Mouse (Mus musculus): ENCODE data around the gene Masp1.

Masp1 gene

DNA sequence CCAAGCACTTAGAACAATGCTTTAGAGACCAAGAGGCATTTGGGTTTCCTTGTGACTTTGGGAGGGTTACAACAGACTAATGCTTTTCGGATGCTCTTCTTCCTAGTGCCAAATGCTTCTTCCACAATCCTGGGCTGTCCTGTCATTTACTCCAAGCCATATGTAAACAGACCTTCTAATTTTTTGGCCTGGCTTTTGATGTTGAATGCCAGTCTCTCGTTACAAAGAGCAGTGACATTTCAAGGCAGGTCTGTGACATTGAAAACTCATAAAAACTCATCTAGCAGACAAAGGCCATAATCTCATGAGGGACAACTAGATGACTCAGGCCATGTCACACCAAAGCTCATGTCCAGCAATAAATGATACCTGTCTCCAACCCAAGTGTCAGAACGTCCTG is 48.6 kb downstream of the Masp1 start:
- ATAC-seq (ENCODE audit: insufficient number of reproducible peaks, low FRiP score, low TSS enrichment): no peak

DNA sequence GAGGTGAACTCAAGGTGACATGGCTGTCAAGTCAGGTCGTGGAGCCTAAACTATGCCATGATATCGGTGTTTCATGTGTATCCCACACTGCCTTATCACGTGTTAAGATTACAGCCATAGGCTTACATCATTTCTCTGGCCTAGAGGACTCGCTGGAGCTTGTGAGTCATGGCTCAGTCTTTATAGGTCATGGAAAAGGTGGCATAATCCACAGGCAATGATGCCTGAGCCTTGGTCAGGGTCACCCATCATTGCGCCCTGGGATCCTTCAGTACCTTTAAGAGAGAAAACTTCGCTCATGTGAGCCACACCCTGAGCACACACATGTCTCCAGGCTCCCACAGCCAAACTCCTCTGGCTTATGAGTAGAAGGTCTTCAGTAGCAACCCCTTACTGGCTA is 49.1 kb downstream of the Masp1 start:
- ATAC-seq (ENCODE audit: insufficient number of reproducible peaks, low FRiP score, low TSS enrichment): no peak

DNA sequence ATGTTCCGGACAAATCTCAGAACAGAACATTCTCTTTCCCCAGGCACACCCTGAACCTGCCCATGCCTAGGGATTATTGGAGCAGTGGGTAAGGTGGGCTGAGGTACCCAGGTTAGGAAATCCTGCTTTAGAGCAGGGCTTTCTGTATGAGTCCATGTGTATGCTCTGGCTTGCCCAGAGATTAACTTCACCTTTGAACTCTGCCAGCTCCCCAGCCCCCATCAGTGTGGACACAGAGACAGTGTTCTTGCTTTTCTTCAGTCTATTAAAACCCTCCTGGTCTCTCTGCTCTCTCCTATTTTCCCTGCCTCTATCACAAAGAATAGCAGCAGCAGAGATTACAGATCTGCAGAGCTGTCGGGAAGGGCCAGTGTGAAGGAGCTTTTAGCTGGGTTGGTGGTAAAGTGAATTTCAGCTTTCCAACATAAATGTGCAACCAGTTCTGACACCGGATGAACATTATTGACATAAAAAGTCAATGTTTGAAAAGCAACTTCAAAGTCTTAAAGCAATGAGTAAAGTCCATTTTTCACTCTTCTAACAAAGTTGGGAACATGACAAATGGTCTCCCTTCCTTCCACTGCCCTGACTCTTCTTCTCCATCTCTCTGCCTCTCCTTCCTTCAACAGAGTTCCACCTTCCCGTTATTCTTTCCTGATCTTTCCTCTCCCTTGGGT is 56.8 kb downstream of the Masp1 start:
- no peak for ATAC-seq (ENCODE audit: insufficient number of reproducible peaks, low FRiP score, low TSS enrichment)

DNA sequence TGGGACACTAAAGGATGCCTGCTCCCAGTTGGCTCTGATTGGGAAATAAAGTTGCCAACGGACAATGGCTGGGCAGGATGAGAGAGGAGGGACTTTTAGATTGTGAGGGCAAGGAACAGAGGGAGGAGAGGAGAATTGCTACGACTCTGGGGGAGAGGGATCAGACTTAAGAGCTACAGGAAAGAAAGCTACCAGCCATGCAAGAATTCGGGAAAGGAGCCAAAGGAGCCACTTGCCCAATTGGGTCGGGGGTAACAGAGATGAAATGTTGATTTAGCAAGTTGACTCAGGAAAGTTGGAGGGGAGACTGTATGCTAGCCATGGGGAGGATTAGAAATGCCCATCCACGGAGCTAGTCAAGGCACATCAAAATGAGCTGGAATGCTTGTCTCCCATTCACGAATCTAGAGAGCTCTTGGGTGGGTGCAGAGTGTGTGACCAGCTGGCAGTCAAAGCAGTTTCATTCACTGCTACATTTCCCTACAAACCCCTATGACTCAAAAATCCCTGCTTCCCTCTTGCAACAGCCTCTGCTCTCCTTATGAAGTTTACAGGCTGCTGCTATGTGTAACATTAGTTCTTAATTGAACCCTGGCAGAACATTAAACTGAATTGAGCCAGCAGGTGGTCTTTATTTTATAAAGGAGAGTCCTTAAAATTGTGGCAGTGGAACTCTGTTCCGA is 61.6 kb downstream of the Masp1 start:
- no peak for ATAC-seq (ENCODE audit: insufficient number of reproducible peaks, low FRiP score, low TSS enrichment)

DNA sequence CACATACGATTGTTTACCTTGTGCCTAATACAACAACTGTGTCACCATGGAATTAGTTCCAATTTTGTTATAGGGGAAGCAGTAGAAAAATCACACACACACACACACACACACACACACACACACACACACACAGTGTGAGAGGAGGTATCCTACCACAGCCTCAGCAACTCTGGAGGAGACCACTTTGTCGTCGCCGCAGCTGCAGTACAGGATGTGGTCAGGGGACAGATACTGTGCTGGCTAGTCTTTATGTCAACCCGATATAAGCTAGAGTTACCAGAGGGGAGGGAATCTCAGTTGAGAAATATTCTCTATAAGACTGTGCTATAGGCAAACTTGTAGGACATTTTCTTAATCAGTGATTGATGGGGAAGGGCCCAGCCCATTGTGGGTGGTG is 63.3 kb downstream of the Masp1 start:
- ATAC-seq (ENCODE audit: insufficient number of reproducible peaks, low FRiP score, low TSS enrichment): no peak

DNA sequence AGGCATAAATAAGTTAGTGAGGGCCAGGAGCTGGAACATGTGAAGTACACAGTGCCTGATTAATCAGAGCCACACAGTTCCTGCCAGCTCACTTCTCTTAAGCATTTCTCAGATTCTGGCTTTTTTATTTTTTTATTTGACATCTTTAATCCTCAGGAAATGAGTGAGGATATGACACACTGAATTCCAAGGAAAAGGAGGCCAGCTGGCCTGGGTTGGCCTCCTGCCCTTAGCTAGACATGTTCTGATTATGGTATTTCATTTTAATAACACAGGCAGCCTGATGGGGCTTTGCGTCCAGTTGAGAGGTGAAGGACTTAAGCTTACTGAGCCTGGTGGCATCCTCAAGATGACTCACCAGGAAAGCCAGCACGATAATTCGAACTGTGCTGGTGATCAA is 64.1 kb downstream of the Masp1 start:
- ATAC-seq (ENCODE audit: insufficient number of reproducible peaks, low FRiP score, low TSS enrichment): 0 out of 2 replicates have a peak, but pooled peaks have one; percentile 32

DNA sequence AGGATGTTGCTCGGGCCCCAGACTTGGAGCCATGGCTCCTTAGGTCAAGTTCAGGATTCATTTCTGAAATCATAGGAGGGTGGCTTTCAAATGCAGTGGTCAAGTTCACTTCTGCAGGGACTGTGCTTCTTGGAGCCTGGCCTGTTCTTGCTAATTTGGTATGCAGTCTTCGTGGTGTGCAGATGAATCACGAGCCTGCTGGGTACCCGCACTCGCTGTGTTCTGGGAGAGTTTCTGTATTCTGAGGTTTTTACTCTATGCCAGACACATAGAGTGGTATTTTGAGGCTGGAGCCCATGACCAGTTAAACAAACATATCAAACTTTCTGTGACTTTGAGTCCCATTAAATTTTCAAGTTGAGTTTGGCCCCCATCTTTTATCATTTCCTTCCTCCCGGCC is 66.2 kb downstream of the Masp1 start:
- ATAC-seq (ENCODE audit: insufficient number of reproducible peaks, low FRiP score, low TSS enrichment): no peak

DNA sequence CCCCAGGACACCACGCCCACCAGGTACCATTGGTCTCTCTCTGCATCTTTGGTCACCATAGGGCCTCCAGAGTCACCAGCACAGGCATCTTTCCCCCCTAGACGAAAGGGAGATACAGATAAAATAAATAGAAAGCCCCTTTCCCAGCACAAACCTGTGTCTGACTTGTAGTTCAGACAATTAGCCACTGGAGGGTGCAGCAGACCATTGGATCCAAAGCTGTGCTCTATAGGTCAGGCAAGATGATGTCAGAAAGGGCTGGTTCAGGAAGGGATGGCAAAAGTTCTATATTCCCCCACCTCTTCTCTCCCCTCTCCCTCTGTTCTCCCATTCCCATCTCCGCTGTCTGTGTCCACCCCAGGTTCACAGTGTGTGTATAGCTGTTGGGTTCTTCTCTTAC is 68.1 kb downstream of the Masp1 start:
- no peak for ATAC-seq (ENCODE audit: insufficient number of reproducible peaks, low FRiP score, low TSS enrichment)

DNA sequence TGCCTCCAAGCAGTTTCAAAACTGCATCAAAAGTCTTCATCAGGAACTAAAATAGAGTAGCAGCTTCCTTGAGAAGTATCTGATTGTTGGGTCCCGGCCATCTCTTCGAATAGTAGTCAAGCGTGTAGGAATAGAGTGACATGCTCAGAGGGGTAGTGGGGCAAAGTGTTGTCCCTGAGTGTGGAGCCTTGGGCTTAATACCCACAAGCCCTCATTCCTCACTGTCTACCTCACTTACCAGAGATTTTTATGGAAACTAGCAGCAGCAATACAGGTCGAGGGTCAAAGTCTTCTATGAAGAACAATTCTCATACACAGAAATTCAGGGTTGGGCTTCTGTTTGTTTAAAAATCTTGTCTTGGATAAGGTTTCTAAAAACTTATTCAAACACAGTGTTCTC is 69.8 kb downstream of the Masp1 start:
- no peak for ATAC-seq (ENCODE audit: insufficient number of reproducible peaks, low FRiP score, low TSS enrichment)

DNA sequence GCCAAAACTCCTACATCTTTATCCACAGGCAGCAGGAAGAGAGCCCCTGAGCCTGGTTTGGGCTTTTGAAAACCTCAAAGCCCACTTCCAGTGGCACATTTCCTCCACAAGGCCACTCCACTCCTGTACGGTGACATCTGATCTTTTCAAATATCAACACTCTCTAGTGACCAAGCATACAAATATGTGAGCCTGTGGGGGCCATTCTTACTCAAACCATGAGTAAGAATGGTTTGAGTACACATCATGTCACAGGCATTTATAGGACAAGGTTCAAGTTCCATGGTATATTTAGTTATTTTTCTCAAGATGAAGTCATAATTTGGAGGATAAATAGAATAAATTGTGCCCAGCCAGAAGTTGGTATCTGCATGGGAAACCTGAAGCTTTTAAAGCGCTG is 70.7 kb downstream of the Masp1 start:
- ATAC-seq (ENCODE audit: insufficient number of reproducible peaks, low FRiP score, low TSS enrichment): no peak

DNA sequence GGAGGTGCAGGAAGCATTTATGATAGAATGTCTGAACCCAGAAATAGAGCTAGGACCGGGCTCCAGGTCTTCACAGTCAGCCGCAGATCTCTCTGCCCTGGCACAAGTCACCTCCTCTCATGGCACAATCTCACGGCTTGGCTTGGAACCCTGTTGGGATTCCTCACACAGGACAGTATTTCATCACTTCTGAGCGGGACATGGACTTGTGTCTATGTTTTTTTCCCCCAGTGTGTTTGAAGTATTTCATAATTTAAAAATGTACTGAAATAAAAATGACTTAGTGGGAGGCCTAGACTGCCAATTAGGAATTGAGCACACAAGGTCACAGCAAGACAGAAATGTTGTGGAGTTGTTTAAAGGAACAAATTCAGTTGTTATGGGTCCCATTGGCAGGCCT is 76.4 kb downstream of the Masp1 start:
- no peak for ATAC-seq (ENCODE audit: insufficient number of reproducible peaks, low FRiP score, low TSS enrichment)

DNA sequence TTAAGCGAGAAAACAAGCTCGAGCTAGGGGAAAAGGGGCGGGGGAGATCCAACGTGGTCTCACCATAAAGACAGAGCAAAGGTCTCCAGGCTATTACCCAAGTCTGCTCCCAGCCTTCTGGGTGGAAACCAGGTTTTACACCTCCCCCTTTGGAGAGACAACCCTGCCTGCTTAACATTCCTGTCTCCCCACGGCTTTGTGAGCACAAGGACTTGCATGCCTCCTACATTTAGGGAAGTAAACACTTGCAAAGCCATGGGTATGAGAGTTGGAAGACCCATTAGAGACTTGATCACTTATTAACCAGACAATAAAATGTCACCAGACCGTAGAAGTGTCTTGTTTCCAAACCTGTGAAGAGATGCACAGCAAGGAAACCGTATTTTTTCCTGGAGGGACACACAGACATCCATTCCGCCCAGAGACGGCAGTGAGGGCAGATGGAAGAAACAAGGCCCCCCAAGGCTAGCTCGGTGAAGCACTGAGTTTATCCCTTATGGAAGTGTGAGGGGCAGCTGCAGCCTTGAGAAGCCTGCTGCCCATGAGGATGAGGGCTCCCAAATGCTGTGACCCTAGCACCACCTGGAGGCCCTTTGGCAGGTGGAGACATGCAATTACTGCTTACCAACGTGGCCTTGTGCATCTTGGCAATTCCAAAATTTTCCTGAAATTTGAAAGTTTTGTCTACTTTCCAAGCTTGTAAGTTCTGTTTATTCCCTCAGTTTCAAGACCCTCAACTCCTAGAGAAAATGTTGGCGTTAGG is 83.0 kb downstream of the Masp1 start:
- ATAC-seq (ENCODE audit: insufficient number of reproducible peaks, low FRiP score, low TSS enrichment): no peak

DNA sequence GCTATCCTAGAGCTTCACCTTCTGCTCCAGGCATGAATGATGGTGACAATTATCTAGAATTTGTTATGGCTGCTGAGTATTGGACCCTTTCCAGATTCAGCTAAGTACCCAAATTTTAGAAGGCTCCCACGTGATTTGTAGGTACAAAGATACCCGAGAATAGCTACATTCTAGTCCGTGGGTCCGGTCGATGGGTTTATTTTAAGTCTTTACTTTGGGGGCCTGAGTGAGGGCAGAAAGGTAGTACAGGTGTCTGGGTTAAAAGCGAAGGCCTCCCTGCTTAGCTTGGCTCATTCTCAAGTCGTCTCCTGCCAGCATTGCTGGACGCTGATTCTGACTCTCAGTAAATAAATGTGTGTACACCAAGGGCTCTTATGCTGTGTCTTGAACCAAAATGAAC is 90.6 kb downstream of the Masp1 start:
- ATAC-seq (ENCODE audit: insufficient number of reproducible peaks, low FRiP score, low TSS enrichment): peak; percentile 29; the same call in 1 of the 2 replicates

DNA sequence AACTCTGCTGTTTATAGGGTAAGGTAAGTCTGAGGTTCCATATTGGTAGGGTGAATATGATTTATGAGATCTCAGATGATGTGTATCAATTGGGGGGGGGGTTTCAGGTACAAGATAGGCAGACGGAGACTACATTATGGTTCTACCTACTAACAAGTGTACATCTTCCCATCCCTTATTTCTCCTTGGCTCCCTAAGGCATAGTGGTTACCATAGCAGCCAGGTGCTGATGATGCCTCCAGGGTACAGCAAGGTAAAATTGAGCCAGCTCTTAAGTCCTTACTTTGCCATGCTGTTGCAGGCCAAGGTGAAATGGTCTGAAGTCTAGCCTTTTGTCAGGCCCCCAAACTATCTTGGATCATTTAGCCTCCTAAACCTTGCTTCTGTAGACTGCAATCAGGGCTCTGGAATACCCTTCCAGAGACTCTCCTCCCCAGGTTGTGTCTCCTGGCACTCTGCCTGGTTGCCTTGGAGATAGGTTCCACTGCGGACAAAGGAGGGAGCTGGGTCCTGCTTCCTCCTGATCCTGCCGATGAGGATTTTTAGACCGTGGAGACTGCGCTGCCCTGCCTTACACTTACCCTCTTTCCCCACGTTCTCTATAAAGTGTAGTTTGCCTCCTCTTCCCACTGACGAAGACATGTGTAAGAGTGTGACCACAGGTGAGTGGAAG is 91.8 kb downstream of the Masp1 start, which contains the start of gene Rtp1:
Gene Rtp1 (plus strand): TSS at position 487 of the 673 bp plus-strand sequence.
- ATAC-seq (ENCODE audit: insufficient number of reproducible peaks, low FRiP score, low TSS enrichment): peak; percentile 45; the same call in 1 of the 2 replicates

DNA sequence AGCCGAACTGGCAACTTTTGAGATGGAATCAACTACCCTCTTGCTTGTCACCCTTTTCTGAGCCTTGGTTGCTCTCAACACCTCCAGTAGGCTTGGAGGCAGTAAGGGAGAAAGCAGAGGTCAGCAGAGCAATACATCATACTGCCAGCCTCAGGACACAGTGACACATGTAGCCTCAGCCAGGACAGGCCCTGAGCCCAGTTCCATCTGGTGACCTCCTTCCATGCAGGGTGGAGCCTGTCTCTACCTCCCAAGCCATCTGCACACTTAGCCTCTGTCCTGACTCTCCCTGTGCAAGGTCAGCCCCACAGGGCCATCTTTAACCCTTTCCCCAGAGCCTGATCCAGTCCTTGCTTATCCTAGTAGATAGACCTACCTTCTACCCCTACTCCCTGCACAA is 92.9 kb downstream of the Masp1 start:
- peak; percentile 59; the same call in 1 of the 2 replicates for ATAC-seq (ENCODE audit: insufficient number of reproducible peaks, low FRiP score, low TSS enrichment)

DNA sequence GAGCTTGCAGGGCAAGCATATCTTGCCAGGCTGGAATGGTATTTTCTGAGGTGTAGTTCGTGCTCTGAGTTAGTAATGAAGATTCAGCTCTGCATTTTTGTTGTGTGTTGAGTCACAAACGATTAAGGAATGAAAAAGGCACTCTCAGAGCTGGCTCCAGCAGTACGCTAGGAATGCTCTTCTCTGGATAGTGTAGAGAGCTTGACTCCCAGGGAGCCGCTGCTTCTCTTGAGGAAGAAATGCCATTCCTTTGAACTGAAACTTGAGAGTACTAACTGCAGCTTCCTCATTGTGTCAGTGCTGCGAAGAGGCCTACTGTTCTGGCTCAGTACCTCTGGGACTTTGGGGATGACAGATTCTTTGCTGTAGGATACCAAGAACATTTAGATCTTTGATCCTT is 96.8 kb downstream of the Masp1 start:
- no peak for ATAC-seq (ENCODE audit: insufficient number of reproducible peaks, low FRiP score, low TSS enrichment)

DNA sequence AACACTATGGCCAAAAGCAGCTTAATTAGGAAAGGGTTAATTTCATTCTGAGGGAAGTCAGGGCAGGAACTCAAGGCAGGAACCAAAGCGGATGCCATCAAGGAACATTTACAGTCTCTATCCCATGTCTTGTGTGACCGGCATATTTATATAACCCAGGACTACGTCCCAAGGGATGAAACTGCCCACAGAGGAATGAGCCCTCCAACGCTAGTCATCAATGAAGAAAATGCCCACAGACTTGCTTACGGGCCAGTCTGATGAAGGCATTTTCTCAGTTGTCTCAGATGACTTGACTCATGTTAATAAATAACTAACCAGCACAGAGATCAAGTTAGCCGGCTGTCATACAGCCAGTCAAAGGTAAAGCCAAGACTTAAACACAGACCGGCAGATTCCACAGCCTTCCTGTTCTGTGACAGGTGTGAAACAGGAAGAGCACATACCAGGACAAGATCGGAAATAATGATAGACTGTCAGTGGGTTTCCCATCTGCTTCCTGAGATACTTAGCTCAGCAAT is 101.0 kb downstream of the Masp1 start:
- ATAC-seq (ENCODE audit: insufficient number of reproducible peaks, low FRiP score, low TSS enrichment): no peak

DNA sequence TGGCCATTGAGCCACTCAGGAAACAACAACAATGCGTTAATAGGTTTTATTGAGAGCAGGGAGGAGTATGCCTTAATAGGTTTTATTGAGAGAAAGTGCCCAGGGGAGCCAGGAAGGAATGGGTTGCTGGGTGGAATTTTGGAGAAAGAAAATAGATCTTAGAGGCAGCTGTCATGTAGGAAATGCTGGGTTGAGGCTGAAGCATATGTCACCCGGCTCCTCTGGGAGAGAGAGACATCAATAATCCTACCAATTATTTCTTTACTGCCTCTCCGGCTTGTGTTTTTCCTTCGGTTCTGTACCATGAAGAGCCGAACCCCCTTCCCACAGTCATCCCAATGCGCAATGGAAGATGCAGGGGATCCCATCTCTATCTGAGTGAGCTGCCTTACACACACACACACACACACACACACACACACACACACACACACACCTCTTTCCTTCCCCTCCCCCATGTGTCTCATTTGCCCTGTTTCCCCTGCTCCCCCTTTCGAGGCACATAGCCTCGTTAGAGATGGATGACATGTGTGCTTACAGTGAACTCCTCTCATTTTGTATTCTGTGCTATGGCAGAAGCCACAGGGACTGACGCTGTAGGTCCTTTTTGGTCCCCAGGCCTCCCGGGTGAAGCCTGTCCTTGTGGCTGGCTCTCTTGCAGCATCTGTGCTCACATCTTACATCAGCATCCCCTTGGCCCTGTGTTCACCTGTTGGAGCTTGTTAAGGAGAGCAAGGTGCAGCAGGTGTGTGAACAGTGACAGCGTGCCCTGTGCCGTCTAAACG is 103.0 kb downstream of the Masp1 start:
- ATAC-seq (ENCODE audit: insufficient number of reproducible peaks, low FRiP score, low TSS enrichment): no peak

DNA sequence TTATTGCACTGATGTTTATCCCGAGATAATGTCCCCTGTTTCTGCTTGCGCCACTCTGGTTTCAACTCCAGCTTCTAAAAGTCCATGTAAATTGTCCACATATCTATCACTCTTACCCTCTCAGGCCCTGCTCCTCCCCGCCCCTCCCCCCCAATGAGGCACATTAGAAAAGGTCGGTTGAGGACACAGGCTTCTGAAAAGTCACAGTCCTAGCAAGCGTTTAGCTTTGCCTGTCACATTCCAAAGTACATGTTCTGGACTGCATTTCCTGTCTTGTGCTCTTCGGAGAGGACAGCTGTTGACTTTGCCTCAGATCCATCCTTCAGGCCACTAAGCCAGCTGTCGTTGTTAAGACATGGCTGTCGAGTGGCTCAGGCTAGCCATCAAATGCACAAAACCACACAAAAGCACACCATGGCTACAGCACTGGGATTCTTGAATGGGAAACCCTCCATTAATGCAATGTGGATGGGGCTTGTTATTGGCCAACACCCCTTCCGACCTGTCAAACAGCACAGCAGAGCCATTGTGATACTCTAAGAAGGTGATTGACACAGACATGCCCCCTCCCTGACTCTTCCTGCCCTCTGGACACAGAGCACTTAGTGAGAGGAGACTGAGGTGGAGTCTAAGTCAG is 103.8 kb downstream of the Masp1 start:
- ATAC-seq (ENCODE audit: insufficient number of reproducible peaks, low FRiP score, low TSS enrichment): no peak

Measured in cerebellum, adult (tissue).